Mouse (Mus musculus) embryonic facial prominence, embryonic 12.5 days (tissue): ENCODE data around the gene Coro1b. TPM values are rescaled to one million over a fixed set of nuclear protein-coding genes. Genes with fewer than 3 reads are reported as not detected.
"Not testable (repeated sequence)": the region's sequence is repeated elsewhere in the genome, so short reads cannot be mapped to it uniquely, and the experiment has no call there.

ENCODE experiments used
- ATAC-seq: fragments of 200-750 bp; cut with Nextera tagmentation; 2 replicates; pipeline ENCODE4 v1.8.0; 2017; ENCODE audit not compliant: insufficient number of reproducible peaks, insufficient read depth, low FRiP score, low TSS enrichment
- H3K27ac ChIP-seq: fragments of 300-500 bp; sonication (generic); 2 replicates; pipeline ENCODE4 v1.5.1; 2016; ENCODE audit warnings: mild to moderate bottlenecking
- H3K27me3 ChIP-seq: fragments of 300-500 bp; sonication (generic); 2 replicates; pipeline ENCODE4 v1.6.1; 2016; ENCODE audit warnings: mild to moderate bottlenecking, moderate library complexity
- H3K36me3 ChIP-seq: fragments of 300-500 bp; sonication (generic); 2 replicates; pipeline ENCODE4 v1.6.1; 2016; ENCODE audit warnings: mild to moderate bottlenecking
- H3K4me1 ChIP-seq: fragments of 300-500 bp; sonication (generic); 2 replicates; pipeline ENCODE4 v1.6.1; 2016
- H3K4me2 ChIP-seq: fragments of 300-500 bp; sonication (generic); replicated peaks from 2 replicates; pipeline ENCODE4 v1.6.1; 2016; ENCODE audit warnings: mild to moderate bottlenecking, moderate library complexity
- H3K4me3 ChIP-seq: fragments of 300-500 bp; sonication (generic); 2 replicates; pipeline ENCODE4 v1.5.1; 2016; ENCODE audit warnings: mild to moderate bottlenecking
- H3K9ac ChIP-seq: fragments of 300-500 bp; sonication (generic); 2 replicates; pipeline ENCODE4 v1.6.1; 2016; ENCODE audit warnings: mild to moderate bottlenecking, moderate library complexity
- H3K9me3 ChIP-seq: fragments of 300-500 bp; sonication (generic); 2 replicates; pipeline ENCODE4 v1.6.1; 2016; ENCODE audit warnings: mild to moderate bottlenecking, moderate library complexity
- WGBS: fragments of 180-500 bp; shearing (Covaris S2); methylation state at CpG from one replicate; pipeline ENCODE4 v1.1.7; 2016; 5-methylcytosine and 5-hydroxymethylcytosine counted together
- polyA plus RNA-seq: library from polyadenylated mRNA; unstranded; fragments of >200 nt; fragmentation: Nextera tagmentation; extraction: Ambion mirVana; gene quantifications from 2 replicates; pipeline ENCODE4 v1.2.1, GENCODE M21; 2016

Gene Coro1b
- polyA plus RNA-seq, 1 experiment from 2014 or later = 128 TPM

DNA sequence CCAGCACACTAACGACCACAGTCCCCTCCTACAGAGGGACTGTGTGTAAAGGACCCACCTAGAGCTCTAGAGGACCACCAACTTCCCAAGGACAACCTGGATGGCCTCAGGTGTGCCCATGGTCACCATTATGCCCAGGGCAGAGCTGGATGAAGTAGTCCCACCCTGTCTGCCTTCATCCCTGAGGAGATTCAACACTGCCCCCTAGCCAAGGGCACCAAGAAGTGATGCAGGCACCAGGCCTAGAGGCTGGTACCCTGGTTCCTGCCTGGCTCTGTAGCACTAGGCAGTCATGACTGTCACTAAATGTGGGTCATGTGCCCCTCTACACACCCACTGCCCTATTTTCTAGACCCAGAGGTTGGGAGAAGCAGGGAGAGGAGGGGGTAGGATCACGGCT lies 16.7 kb upstream of the Coro1b start:
- WGBS = 86% methylated on average over 2 of the region's 2 CpGs
- no peaks in the 10 kb centered on the region for H3K9me3 ChIP-seq
- H3K27me3 ChIP-seq = no peaks in the 10 kb centered on the region
- H3K4me3 ChIP-seq = no peak overlapping the region
- peaks cover 49% of the 10 kb centered on the region for H3K36me3 ChIP-seq
- H3K4me1 ChIP-seq = peaks cover 5% of the 10 kb centered on the region
- no peak overlapping the region for H3K4me2 ChIP-seq
- H3K27ac ChIP-seq = no peak overlapping the region
- no peak overlapping the region for H3K9ac ChIP-seq
- ATAC-seq = no peak

DNA sequence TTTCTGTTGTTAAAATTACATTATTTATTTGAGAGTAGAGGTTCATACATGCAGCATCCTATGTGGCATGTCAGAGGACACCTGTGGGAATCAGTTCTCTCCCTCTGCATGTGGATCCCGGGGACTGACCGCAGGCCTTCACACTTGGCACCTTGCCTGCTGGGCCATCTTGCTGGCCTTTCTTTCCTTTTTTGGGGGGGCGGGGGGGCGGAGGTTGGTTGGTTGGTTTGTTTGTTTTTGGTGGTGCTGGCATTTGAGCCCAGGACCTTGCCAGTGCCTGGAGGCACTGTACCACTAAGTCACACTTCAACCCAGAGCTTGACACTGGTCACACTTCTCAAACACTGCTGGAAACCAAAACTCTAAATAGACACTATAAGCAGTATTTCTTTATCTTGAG lies 14.1 kb upstream of the Coro1b start:
- Histone ChIP-seq H3K4me1 (no peaks in the 10 kb centered on the region), H3K36me3 (peaks cover 38% of the 10 kb centered on the region), H3K27ac (no peak overlapping the region), H3K9ac (no peak overlapping the region), H3K9me3 (no peaks in the 10 kb centered on the region), H3K4me2 (no peak overlapping the region), H3K4me3 (no peak overlapping the region), H3K27me3 (no peaks in the 10 kb centered on the region)
- 88% methylated on average over 4 of the region's 4 CpGs for WGBS
- no peak for ATAC-seq

DNA sequence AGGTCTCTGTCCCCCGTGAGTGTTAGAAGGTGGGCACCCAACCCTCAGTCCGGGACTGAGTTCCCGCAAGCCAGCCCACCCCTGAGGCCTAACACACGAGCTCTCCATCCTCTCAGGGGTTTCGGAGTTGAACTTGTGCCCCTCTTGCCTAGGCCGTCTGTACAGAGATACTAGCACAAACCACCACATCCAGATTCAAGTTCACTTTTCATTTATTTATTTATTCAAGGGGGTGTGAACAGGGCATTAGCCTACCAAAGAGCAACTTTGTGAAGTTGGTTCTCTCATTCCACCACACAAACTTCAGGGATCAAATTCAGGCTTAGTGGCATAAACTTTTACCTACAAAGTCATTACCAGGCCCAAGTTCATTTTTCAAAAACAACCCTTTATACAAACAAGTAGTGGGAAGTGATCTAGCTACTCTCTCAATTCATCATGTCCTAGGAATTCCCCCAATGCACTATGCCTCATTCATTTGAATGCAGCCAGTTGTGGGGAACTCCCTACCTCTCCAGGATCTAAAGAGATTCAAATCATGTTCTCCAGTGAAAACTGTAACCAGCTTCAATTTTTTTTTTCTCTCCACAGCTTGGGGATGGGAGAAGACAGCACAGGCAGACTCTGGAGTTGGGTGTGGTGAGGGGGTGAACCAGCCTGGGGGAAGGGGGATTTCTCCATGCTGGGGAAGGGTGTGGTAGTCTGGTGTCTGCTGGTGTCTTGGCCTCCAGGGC lies 13.0 kb upstream of the Coro1b start:
- 72% methylated on average over 6 of the region's 6 CpGs for WGBS
- ATAC-seq, H3K9ac ChIP-seq: not testable (repeated sequence)

DNA sequence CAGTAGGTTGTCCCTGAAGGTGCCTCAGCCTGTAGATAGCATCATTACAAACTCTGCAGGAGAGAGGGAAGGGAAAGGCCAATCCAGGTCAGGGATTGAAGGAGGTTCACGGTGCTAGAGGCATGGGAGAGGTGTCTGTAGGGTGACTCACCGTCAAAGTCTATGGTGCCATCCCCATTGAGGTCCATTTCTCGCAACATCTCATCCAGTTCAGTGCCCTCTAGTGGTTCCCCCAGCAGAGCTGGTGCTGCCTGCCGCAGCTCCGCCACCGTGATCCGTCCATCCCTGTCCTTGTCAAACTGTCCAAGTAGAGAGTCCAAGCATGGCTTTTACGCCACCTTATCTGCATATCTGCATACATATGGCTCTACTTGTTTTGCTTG lies 12.5 kb upstream of the Coro1b start:
- 27% methylated on average over 8 of the region's 8 CpGs for WGBS
- H3K27me3 ChIP-seq, H3K9ac ChIP-seq, ATAC-seq, H3K4me2 ChIP-seq, H3K9me3 ChIP-seq, H3K27ac ChIP-seq, H3K4me3 ChIP-seq, H3K4me1 ChIP-seq: not testable (repeated sequence)
- peaks cover 23% of the 10 kb centered on the region for H3K36me3 ChIP-seq

More for the DNA sequence above, 13.0 kb upstream of the Coro1b start:
- H3K4me2 ChIP-seq, H3K4me3 ChIP-seq, H3K9me3 ChIP-seq, H3K27me3 ChIP-seq, H3K27ac ChIP-seq, H3K4me1 ChIP-seq: not testable (repeated sequence)
- H3K36me3 ChIP-seq = peaks cover 28% of the 10 kb centered on the region

DNA sequence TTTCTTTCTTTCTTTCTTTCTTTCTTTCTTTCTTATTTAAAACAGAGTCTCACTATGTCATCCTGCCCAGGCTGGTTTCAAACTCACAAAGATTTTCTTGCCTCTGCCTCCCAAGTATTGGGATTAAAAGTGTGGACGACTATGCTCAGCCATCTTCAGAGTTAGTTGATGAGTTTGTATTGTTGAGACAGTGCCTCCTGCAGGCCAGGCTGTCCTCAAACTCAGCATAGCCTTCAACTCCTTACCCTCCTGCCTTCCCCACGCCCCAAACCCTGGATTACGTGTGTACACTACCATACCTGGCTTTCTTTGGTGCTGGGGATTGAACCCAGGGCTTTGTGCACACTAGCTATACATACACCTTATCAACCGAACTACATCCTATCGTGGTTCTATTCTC lies 12.0 kb upstream of the Coro1b start:
- H3K27ac ChIP-seq = no peak overlapping the region
- H3K9me3 ChIP-seq = no peaks in the 10 kb centered on the region
- H3K4me3 ChIP-seq = no peak overlapping the region
- no peak overlapping the region for H3K9ac ChIP-seq
- H3K27me3 ChIP-seq = no peaks in the 10 kb centered on the region
- no peak overlapping the region for H3K4me2 ChIP-seq
- peaks cover 18% of the 10 kb centered on the region for H3K36me3 ChIP-seq
- H3K4me1 ChIP-seq = no peaks in the 10 kb centered on the region
- no peak for ATAC-seq
- WGBS = 75% methylated on average over 5 of the region's 5 CpGs

DNA sequence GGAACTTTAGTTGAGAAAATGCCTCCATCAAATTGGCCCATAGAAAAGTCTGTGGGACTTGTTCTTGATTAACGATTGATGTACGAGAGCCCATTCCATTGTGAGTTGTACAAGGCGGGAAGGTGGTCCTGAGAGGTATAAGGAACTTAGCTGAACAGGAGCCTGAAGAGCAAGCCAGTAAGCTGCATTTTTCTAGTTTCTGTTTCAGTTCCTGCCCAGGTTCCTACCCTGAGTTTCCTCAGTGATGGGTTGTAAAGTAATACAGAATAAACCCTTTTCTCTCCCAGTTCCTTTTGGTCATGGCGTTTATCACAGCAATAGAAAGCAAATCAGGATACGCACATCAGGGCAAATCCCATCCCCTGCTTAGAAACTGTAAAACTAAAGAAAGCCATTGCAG lies 10.5 kb upstream of the Coro1b start:
- H3K9ac ChIP-seq = no peak overlapping the region
- ATAC-seq = no peak
- no peaks in the 10 kb centered on the region for H3K27me3 ChIP-seq
- 81% methylated on average over 5 of the region's 5 CpGs for WGBS
- H3K27ac ChIP-seq = no peak overlapping the region
- no peak overlapping the region for H3K4me2 ChIP-seq
- no peak overlapping the region for H3K4me3 ChIP-seq
- H3K4me1 ChIP-seq = no peaks in the 10 kb centered on the region
- H3K9me3 ChIP-seq = no peaks in the 10 kb centered on the region
- peaks cover 5% of the 10 kb centered on the region; the same call in 1 of the 2 replicates for H3K36me3 ChIP-seq

DNA sequence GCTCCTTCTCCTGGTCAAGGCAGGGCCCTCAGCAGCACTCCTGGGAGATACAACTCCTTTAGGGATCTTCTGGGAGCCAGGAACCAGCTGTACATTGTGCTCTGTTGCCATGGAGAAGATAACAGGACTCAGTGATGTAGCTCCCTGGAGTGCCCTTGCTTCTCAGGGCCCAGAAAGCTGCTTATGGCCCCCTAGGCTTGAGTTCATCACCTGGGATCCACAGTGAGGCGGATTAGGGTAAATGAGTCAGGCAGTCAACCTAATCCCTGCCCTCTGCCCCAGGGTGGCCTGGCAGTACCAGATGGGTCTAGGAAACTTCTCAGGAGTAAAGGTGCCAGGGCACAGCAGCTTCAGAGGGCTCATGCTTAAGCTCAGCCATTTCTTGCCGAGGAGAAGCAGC lies 9.0 kb upstream of the Coro1b start, which contains the start of gene Gpr152:
TSS of gene Gpr152 (plus strand) at position 342 of the 400 bp plus-strand sequence.
- Histone ChIP-seq H3K4me2 (no peak within 1 kb of the TSS), H3K27ac (no peak within 1 kb of the TSS), H3K9ac (no peak within 1 kb of the TSS), H3K4me1 (no peaks in the 10 kb centered on the region), H3K9me3 (no peaks in the 10 kb centered on the region), H3K27me3 (no peaks in the 10 kb centered on the region), H3K4me3 (no peak within 1 kb of the TSS), H3K36me3 (no peaks in the 10 kb centered on the region)
- no peak for ATAC-seq
- WGBS = 73% methylated on average over 2 of the region's 2 CpGs

DNA sequence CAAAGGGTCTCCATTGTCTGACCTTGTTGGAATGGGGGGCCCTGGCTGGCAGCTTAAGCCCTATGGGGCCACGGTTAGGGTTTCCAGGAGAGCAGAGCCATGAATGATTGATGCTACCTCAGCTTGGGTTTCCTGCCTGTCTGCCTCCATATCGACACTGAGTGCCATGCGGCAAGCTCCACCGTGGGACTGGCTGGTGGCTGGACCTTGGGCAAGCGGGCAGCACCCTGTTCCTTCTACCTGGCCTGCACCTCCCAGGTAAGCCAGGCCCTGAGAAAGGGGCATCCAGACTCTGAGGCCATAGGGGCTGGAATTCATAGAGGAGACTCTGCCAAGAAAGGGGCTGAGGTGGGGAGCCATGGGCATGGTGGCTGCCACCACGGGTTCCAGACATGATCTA lies 8.3 kb upstream of the Coro1b start:
- Histone ChIP-seq H3K27ac (no peak overlapping the region), H3K4me3 (no peak overlapping the region), H3K9ac (no peak overlapping the region), H3K36me3 (no peaks in the 10 kb centered on the region), H3K4me1 (no peaks in the 10 kb centered on the region), H3K9me3 (no peaks in the 10 kb centered on the region), H3K27me3 (no peaks in the 10 kb centered on the region), H3K4me2 (no peak overlapping the region)
- 75% methylated on average over 6 of the region's 6 CpGs for WGBS
- no peak for ATAC-seq

DNA sequence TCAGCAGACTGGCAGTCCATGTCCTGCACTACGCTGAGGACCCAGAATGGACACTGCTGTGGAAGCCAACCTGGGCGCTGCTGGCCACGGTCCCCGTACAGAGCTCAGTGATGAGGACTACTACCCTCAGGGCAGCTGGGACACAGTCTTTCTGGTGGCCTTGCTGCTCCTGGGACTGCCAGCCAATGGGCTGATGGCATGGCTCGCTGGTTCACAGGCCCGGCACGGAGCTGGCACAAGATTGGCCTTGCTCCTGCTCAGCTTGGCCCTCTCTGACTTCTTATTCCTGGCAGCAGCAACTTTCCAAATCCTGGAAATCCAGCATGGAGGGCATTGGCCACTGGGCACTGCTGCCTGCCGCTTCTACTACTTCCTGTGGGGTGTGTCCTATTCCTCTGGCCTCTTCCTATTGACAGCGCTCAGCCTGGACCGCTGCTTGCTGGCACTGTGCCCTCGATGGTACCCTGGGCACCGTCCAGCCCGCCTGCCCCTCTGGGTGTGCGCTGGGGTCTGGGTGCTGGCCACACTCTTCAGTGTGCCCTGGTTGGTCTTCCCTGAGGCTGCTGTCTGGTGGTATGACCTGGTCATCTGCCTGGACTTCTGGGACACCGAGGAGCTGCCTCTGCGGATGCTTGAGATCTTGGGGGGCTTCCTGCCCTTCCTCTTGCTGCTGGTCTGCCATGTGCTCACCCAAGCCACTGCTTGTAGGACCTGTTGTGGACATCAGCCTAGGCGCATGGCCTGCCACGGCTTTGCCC lies 5.8 kb upstream of the Coro1b start:
- peaks cover under 1% of the 10 kb centered on the region; the same call in 1 of the 2 replicates for H3K4me1 ChIP-seq
- no peaks in the 10 kb centered on the region for H3K27me3 ChIP-seq
- 0 out of 2 replicates have a peak, but pooled peaks cover 4% of the 10 kb centered on the region for H3K9me3 ChIP-seq
- no peak overlapping the region for H3K9ac ChIP-seq
- H3K4me2 ChIP-seq = no peak overlapping the region
- no peak for ATAC-seq
- no peak overlapping the region for H3K4me3 ChIP-seq
- 92% methylated on average over 18 of the region's 18 CpGs for WGBS
- H3K27ac ChIP-seq = no peak overlapping the region
- H3K36me3 ChIP-seq = no peaks in the 10 kb centered on the region

DNA sequence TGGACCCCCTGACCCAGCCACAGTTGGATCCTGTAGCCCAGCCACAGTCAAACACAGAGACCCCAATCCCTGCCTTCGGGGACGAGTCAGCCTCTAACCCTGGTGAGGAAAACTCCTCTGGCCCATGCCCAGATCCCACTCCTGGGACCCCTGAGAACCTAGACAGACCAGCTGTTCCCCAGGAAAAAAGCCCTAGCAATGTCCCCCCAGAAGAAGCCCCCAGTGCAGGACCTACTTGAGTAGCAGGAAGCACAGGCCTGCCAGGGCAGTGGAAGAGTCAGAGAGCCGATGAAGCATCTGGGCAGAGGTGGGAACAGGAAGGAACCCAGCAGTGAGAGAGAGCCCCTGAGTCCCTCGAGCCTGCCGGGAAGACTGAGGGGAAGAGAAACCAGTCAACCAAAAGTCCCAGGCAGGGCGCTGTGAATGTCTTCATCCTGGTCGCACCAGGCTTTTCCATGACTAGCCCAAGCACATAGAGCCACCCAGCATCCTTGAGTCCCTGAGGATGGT lies 4.6 kb upstream of the Coro1b start, which contains the start of gene Cabp4:
TSS of gene Cabp4 (minus strand) at position 275 of the 510 bp plus-strand sequence.
- 85% methylated on average over 7 of the region's 7 CpGs for WGBS
- H3K36me3 ChIP-seq = no peaks in the 10 kb centered on the region
- peaks cover 7% of the 10 kb centered on the region for H3K4me1 ChIP-seq
- H3K4me3 ChIP-seq = no peak within 1 kb of the TSS
- no peak for ATAC-seq
- H3K27me3 ChIP-seq = no peaks in the 10 kb centered on the region
- H3K9ac ChIP-seq = no peak within 1 kb of the TSS
- no peak within 1 kb of the TSS for H3K27ac ChIP-seq
- H3K4me2 ChIP-seq = no peak within 1 kb of the TSS
- 0 out of 2 replicates have a peak, but pooled peaks cover 4% of the 10 kb centered on the region for H3K9me3 ChIP-seq

DNA sequence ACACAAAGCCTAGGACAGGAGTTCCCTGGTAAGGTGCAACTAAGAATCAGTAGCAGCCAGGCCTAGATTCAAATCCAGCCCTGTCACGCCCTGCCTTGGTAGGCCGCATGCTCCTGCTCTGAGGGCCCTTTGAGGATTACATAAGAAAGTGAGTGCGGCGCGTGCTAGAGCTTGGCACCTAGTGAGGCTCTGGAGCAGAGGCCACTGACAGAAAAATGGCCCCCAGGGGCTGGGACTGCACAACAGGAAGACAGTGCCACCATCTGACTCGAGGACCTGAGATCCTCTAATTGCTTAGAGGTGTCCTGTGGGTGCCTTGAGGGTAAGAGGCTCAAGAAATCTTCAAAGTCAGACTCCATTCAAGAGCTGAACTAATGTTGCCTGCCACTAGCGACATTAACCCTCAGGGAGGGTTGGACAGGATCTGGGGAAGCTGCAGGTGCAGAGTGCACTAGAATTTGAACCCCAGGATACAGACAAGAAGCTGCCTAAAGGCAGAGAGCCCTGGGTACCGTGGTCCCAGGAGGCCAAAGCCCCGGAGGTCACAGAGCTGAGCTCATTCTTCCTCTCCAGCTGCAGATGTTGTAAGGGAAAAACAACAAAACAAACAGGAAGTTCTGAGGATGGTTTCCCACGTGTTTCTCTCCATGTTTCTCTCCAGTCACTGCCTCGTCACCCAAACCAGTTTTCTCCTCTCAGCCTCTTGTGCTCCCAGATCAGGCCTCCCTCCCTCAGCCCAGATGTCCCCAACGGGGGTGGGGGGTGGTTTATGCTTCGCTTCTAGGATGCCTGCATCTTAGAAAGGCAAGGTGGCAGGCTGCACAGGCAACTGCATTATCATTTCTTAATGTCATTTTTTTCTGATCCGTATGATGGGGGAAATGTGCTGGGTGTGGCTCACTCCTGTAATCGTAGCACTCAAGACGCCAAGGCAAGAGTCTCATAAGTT lies 3.6 kb upstream of the Coro1b start:
- WGBS = 77% methylated on average over 16 of the region's 16 CpGs
- ATAC-seq = no peak
- peaks cover 1% of the 10 kb centered on the region; the same call in 1 of the 2 replicates for H3K36me3 ChIP-seq

More for the DNA sequence above, 3.6 kb upstream of the Coro1b start:
- no peaks in the 10 kb centered on the region for H3K27me3 ChIP-seq
- H3K9ac ChIP-seq = no peak overlapping the region
- H3K9me3 ChIP-seq = 0 out of 2 replicates have a peak, but pooled peaks cover 4% of the 10 kb centered on the region
- no peak overlapping the region for H3K27ac ChIP-seq
- H3K4me3 ChIP-seq = no peak overlapping the region
- H3K4me2 ChIP-seq = no peak overlapping the region
- peaks cover 17% of the 10 kb centered on the region for H3K4me1 ChIP-seq
